Mouse (Mus musculus) heart, embryonic 16.5 days (tissue): ENCODE results near the gene Taf12. TPM values are rescaled to one million over a fixed set of nuclear protein-coding genes. Genes with fewer than 3 reads are reported as not detected.
A peak's percentile ranks its signal among the peaks of the same experiment; 100 is the strongest.

ENCODE experiments used
- ATAC-seq: fragments of 200-750 bp; cut with Nextera tagmentation; replicated peaks from 2 replicates; pipeline ENCODE4 v1.8.0; 2017; ENCODE audit warnings: moderate number of reproducible peaks; ENCODE audit not compliant: insufficient read depth, low FRiP score; ENCODE audit errors: extremely low read depth
- H3K27ac ChIP-seq: fragments of 300-500 bp; sonication (generic); 2 replicates; pipeline ENCODE4 v1.5.1; 2014; ENCODE audit warnings: mild to moderate bottlenecking, low read length, control low read depth, moderate library complexity
- H3K27me3 ChIP-seq: fragments of 300-500 bp; sonication (generic); 2 replicates; pipeline ENCODE4 v1.6.1; 2014; ENCODE audit warnings: low read length, mixed read lengths; ENCODE audit not compliant: control insufficient read depth, insufficient read depth
- H3K36me3 ChIP-seq: fragments of 300-500 bp; sonication (generic); 2 replicates; pipeline ENCODE4 v1.6.1; 2014; ENCODE audit not compliant: control insufficient read depth, insufficient read depth
- H3K4me1 ChIP-seq: fragments of 300-500 bp; sonication (generic); 2 replicates; pipeline ENCODE4 v1.6.1; 2014; ENCODE audit warnings: low read length, mixed read lengths; ENCODE audit not compliant: control insufficient read depth, insufficient read depth
- H3K4me2 ChIP-seq: fragments of 300-500 bp; sonication (generic); 2 replicates; pipeline ENCODE4 v1.6.1; 2014; ENCODE audit warnings: low read depth, mild to moderate bottlenecking, control low read depth, low read length
- H3K4me3 ChIP-seq: fragments of 300-500 bp; sonication (generic); 2 replicates; pipeline ENCODE4 v1.5.1; 2014; ENCODE audit warnings: mild to moderate bottlenecking, control low read depth, low read length
- H3K9ac ChIP-seq: fragments of 300-500 bp; sonication (generic); 2 replicates; pipeline ENCODE4 v1.6.1; 2014; ENCODE audit warnings: low read length, control low read depth
- H3K9me3 ChIP-seq: fragments of 300-500 bp; sonication (generic); replicated peaks from 2 replicates; pipeline ENCODE4 v1.6.1; 2016; ENCODE audit warnings: low read length; ENCODE audit not compliant: control insufficient read depth
- WGBS: fragments of 180-500 bp; shearing (Covaris S2); extraction: QIAGEN DNeasy Blood & Tissue Kit; methylation state at CpG from one replicate; pipeline ENCODE4 v1.1.7; 2014; 5-methylcytosine and 5-hydroxymethylcytosine counted together
- polyA plus RNA-seq: library from polyadenylated mRNA; unstranded; fragments of >200 nt; fragmentation: Nextera tagmentation; extraction: Ambion mirVana; gene quantifications from 2 replicates; pipeline ENCODE4 v1.2.1, GENCODE M21; 2015

Gene Taf12
- polyA plus RNA-seq, 1 experiment from 2014 or later: 35.3 TPM

GRCm38 (mm10) chr4:132315711-132316110 is 41.5 kb downstream of the Taf12 start:
- peak overlapping the region; percentile 1 for H3K27ac ChIP-seq
- no peaks in the 10 kb centered on the region for H3K27me3 ChIP-seq
- 61% methylated on average over 8 of the region's 8 CpGs for WGBS
- H3K9ac ChIP-seq: no peak overlapping the region
- peaks cover 48% of the 10 kb centered on the region for H3K36me3 ChIP-seq
- H3K4me2 ChIP-seq: no peak overlapping the region
- H3K4me3 ChIP-seq: no peak overlapping the region
- no peaks in the 10 kb centered on the region; the same call in 1 of the 2 replicates for H3K4me1 ChIP-seq
- no peaks in the 10 kb centered on the region for H3K9me3 ChIP-seq
- 0 out of 2 replicates have a peak, but pooled peaks have one; percentile 42 for ATAC-seq

- no peak overlapping the region for H3K4me3 ChIP-seq
- WGBS: 82% methylated on average over 5 of the region's 5 CpGs
- H3K36me3 ChIP-seq: peaks cover 14% of the 10 kb centered on the region
- no peak overlapping the region for H3K9ac ChIP-seq
- no peak overlapping the region for H3K27ac ChIP-seq
- no peak for ATAC-seq
- no peaks in the 10 kb centered on the region; the same call in none of the 2 replicates for H3K4me1 ChIP-seq
- H3K27me3 ChIP-seq: no peaks in the 10 kb centered on the region
- H3K4me2 ChIP-seq: no peak overlapping the region
- H3K9me3 ChIP-seq: no peaks in the 10 kb centered on the region
Observed at GRCm38 (mm10) chr4:132326481-132326880, 52.3 kb downstream of the Taf12 start.

DNA sequence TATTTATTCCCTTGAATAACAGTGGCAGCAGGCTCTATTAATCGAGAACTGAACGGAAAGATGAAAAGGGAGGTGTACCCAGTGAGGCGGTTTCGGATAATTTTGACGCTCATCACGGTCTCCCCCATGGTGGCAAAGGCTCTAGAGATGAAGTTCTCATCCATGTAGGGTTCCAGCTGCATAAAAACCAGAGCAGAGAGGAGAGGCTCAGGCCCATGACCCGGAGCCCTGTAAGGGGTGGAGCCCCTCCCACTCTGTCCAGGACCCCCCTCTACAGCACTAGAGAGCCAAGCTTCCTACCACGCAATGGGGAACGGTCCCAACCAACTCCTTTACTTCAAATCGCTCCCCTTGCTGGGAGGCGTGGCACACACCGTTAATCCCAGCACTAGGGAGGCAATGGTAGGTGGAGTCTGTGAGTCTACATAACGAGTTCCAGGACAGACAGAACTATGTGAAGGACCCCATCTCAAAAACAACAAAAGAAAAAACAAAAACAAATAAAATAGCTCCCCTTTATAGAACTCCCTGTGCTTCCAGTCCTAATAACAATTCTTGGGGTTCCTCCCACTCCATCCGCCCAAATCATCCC is 54.3 kb downstream of the Taf12 start:
- Histone ChIP-seq H3K4me2 (peak overlapping the region; percentile 65), H3K36me3 (peaks cover 23% of the 10 kb centered on the region), H3K4me1 (no peaks in the 10 kb centered on the region; the same call in none of the 2 replicates), H3K9me3 (no peaks in the 10 kb centered on the region), H3K27me3 (no peaks in the 10 kb centered on the region), H3K9ac (peak overlapping the region; percentile 91), H3K27ac (peak overlapping the region; percentile 93; the same call in 1 of the 2 replicates), H3K4me3 (peak overlapping the region; percentile 79)
- WGBS: 50% methylated on average over 14 of the region's 14 CpGs
- ATAC-seq: no peak

DNA sequence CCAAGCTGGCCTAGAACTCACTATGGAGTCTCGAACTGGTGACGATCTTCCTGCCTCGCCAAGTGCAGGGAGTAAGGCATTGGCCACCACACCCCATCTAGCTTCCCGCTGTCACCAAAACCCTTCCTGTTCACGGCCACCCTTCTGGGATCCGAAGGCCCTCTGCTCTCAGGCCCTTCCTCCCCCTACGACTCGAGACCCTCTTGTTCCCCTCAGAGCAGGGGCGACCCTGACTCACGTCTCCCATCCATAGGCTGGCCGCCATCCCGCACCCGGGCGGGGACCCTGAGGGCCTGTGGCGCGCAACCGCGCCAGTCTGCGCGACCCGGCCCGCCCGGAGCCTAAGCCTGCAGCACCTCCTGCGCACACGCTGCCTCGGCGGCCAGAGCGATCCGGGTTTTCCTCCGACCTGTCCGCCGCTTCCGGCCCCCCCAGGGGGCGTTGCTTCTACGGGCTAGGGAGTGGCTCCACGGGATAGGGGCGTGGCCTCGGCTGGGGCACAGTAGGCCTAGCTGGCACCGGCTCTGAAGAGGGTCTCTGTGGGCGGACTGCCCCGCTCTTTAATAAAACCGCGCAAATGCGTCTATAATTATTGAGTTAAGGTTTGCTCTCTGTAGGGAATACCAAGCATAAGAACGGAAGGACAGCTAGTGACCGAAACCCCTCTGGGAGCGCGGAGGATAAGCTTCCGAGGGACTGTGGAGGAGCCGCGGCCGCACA is 55.1 kb downstream of the Taf12 start, which contains the start of gene Trnau1ap:
Trnau1ap (minus strand) TSS at position 424 of the 720 bp plus-strand sequence.
- H3K4me3 ChIP-seq: peak within 1 kb of the TSS; percentile 79
- peak; percentile 96 for ATAC-seq
- WGBS: under 1% methylated on average over 52 of the region's 52 CpGs
- peak within 1 kb of the TSS; percentile 65 for H3K4me2 ChIP-seq
- H3K9me3 ChIP-seq: no peaks in the 10 kb centered on the region
- peak within 1 kb of the TSS; percentile 91 for H3K9ac ChIP-seq
- peak within 1 kb of the TSS; percentile 93 for H3K27ac ChIP-seq
- H3K27me3 ChIP-seq: no peaks in the 10 kb centered on the region
- H3K4me1 ChIP-seq: no peaks in the 10 kb centered on the region; the same call in none of the 2 replicates
- H3K36me3 ChIP-seq: peaks cover 24% of the 10 kb centered on the region

DNA sequence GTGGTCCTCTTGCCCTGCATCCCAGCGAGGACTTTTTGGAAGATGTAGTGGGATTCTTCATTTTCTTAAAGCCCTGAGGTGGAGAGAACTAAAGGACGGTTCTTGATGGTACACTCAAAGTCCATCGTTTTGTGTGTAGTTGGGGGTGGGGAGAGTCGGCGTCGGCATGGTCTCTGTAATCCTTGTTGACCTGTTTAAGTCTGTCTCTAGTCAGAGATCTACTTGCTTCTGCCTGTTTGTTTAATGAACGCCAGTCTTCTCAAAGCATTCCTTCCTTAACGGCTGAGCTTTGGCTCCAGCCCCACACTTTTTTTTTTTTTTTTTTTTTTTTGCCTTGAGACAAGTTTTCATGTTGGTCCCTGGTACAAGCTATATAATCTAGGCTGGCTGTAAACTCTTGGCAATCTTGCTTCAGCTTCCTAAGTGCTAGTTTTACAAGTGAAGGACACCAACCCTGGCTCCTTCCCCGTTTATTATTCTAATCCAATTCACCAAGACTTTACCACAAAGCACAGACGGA is 55.7 kb downstream of the Taf12 start:
- H3K9ac ChIP-seq: peak overlapping the region; percentile 91
- peak overlapping the region; percentile 65 for H3K4me2 ChIP-seq
- peak overlapping the region; percentile 93 for H3K27ac ChIP-seq
- no peaks in the 10 kb centered on the region for H3K27me3 ChIP-seq
- peak overlapping the region; percentile 79 for H3K4me3 ChIP-seq
- peaks cover 24% of the 10 kb centered on the region for H3K36me3 ChIP-seq
- 0 out of 2 replicates have a peak, but pooled peaks have one; percentile 16 for ATAC-seq
- 10% methylated on average over 10 of the region's 10 CpGs for WGBS
- H3K4me1 ChIP-seq: no peaks in the 10 kb centered on the region; the same call in none of the 2 replicates
- H3K9me3 ChIP-seq: no peaks in the 10 kb centered on the region

- Histone ChIP-seq H3K4me2 (no peak overlapping the region), H3K27me3 (no peaks in the 10 kb centered on the region), H3K4me3 (no peak overlapping the region), H3K4me1 (no peaks in the 10 kb centered on the region; the same call in none of the 2 replicates), H3K9me3 (no peaks in the 10 kb centered on the region), H3K27ac (no peak overlapping the region), H3K36me3 (peaks cover 23% of the 10 kb centered on the region), H3K9ac (no peak overlapping the region)
- no peak for ATAC-seq
- 77% methylated on average over 3 of the region's 3 CpGs for WGBS
Observed at GRCm38 (mm10) chr4:132331960-132332359, 57.8 kb downstream of the Taf12 start.

- 60% methylated on average over 6 of the region's 6 CpGs for WGBS
- H3K36me3 ChIP-seq: peaks cover 31% of the 10 kb centered on the region
- ATAC-seq: no peak
Observed at GRCm38 (mm10) chr4:132332880-132333279, 58.7 kb downstream of the Taf12 start.

DNA sequence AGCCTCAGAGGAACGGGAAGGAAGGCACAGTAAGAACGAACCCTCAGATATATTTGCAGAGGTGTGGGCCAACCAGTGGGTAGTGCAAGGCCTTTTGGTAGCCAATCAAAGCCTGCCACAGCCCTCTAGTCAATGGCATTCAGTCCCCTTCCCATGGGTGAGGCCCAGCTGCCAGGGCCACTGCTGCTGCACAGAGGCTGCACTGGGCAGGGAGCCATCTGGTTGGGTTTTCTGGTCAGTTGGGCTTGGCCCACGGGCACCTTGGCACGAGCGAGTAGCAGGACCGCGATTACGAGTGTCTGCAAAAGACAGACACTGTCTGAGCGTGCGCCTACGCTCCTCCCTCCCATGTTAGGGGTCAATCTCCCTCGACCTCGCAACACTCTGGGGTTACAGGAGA is 64.8 kb downstream of the Taf12 start:
- no peaks in the 10 kb centered on the region for H3K27me3 ChIP-seq
- no peak overlapping the region for H3K4me3 ChIP-seq
- H3K27ac ChIP-seq: no peak overlapping the region
- peaks cover 36% of the 10 kb centered on the region for H3K36me3 ChIP-seq
- H3K4me1 ChIP-seq: peaks cover 3% of the 10 kb centered on the region
- no peak overlapping the region for H3K9ac ChIP-seq
- no peak overlapping the region for H3K4me2 ChIP-seq
- no peaks in the 10 kb centered on the region for H3K9me3 ChIP-seq
- WGBS: 81% methylated on average over 13 of the region's 13 CpGs
- ATAC-seq: no peak

More at GRCm38 (mm10) chr4:132332880-132333279, 58.7 kb downstream of the Taf12 start:
- Histone ChIP-seq H3K9ac (no peak overlapping the region), H3K4me3 (no peak overlapping the region), H3K27me3 (no peaks in the 10 kb centered on the region), H3K4me2 (no peak overlapping the region), H3K9me3 (no peaks in the 10 kb centered on the region), H3K4me1 (no peaks in the 10 kb centered on the region; the same call in none of the 2 replicates), H3K27ac (no peak overlapping the region)

DNA sequence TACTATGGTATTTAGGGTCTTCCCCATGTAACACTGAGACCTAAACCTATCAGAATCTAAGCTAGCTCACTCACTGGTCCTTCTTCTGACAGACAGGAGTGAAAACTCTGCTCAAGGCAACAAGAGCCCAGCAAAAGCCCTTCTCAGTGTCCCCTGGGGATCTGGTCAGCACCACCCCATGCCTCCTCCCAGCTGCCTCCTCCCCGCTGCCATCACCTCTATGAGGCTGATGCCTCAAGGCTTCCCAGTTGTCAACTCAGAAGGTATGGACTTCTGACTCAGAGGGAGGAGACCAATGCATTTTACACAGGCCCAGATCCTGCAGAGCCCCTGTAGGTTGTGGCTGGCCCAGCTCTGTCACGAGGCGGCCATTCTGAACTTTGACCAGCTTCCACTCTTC is 67.3 kb downstream of the Taf12 start:
- WGBS: 81% methylated on average over 3 of the region's 3 CpGs
- Histone ChIP-seq H3K9ac (no peak overlapping the region), H3K4me2 (no peak overlapping the region), H3K27me3 (no peaks in the 10 kb centered on the region), H3K4me1 (peaks cover 14% of the 10 kb centered on the region), H3K4me3 (no peak overlapping the region), H3K36me3 (peaks cover 29% of the 10 kb centered on the region), H3K9me3 (no peaks in the 10 kb centered on the region), H3K27ac (no peak overlapping the region)
- no peak for ATAC-seq
